Mouse (Mus musculus) brown adipose tissue, adult 24 weeks (tissue): ENCODE data around the gene Stk24. TPM values are rescaled to one million over a fixed set of nuclear protein-coding genes. Genes with fewer than 3 reads are reported as not detected.

Source experiments
- H3K27ac ChIP-seq: fragments of 200-500 bp; replicated peaks from 2 replicates; pipeline ENCODE4 v1.5.1; 2012; ENCODE audit warnings: low read depth, mild to moderate bottlenecking, low read length
- H3K4me1 ChIP-seq: fragments of 200-500 bp; 2 replicates; pipeline ENCODE4 v1.6.1; 2012; ENCODE audit warnings: low read length, mixed read lengths; ENCODE audit not compliant: control insufficient read depth, insufficient read depth, insufficient read length
- H3K4me3 ChIP-seq: fragments of 200-500 bp; 2 replicates; pipeline ENCODE4 v1.5.1; 2012; ENCODE audit warnings: low read depth, mild to moderate bottlenecking, low read length, moderate library complexity; ENCODE audit not compliant: insufficient read depth
- polyA plus RNA-seq: library from polyadenylated mRNA; stranded (reverse); fragments of >200 nt; gene quantifications from 2 replicates; pipeline ENCODE4 v1.2.4, GENCODE M21; 2012; ENCODE audit not compliant: missing spikeins, insufficient read depth, insufficient read length

Gene Stk24
- polyA plus RNA-seq, 1 experiment, result 30.9 TPM

DNA sequence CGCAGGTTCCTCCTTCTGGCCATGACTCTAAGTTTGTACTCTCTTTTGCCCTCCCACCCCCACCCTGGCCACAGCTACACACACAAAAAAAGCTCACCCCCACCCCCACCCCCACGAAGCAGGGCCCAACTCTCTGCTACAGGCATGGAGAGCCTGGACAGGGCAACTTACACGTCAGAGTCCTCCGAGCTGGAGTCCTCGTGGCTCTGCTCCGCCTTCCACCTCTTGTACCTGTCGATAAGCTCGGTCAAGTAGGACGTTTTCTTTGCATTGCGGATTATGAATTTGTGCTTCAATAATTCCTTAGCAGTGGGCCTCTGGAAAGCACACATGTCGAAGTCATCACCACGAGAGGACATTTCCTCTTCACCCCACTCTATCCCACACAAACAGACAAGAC lies 85.3 kb downstream of the Stk24 start:
- Histone ChIP-seq H3K4me3 (no peak overlapping the region), H3K27ac (no peak overlapping the region), H3K4me1 (peaks cover 6% of the 10 kb centered on the region; the same call in 1 of the 2 replicates)

DNA sequence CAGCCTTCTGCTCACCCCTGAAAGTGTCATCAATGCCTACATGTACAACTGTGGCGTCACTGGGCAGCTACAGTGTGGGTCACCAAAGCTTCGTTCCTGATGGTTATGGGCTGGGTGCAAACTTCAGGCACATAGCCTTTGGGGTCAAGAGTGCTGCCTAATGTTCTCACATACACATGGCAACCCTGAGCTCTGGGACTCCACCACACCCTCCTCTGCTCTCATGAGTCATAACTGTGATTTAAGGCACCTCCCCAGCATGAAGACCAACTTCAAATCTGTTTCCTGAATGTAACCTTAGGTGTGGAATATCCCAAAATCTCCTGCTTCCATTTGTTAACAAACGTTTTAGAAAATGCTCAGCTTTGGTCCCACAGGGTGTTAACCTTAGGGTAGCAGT lies 87.4 kb downstream of the Stk24 start:
- Histone ChIP-seq H3K4me3 (no peak overlapping the region), H3K27ac (no peak overlapping the region), H3K4me1 (no peaks in the 10 kb centered on the region)

DNA sequence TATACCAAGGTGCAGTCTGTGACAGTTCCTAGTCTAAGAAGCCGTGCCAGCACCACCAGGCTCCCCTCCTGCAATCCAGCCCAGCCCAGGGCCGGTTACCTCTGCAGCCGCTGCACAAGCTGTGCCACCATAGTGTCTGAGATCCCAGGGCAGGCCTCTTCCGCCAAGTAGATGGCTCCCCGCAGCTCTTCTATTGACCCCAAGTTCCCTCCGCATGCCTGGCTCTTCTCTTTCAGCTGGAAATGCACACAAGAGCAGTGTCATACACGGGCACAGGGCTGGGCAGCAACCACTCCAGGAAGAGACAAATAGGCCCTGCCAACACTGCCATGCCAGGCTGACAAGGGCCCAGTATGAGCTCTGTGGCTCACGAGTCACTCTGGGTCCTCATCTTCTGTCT lies 87.9 kb downstream of the Stk24 start:
- no peaks in the 10 kb centered on the region for H3K4me1 ChIP-seq
- no peak overlapping the region for H3K4me3 ChIP-seq
- no peak overlapping the region for H3K27ac ChIP-seq

DNA sequence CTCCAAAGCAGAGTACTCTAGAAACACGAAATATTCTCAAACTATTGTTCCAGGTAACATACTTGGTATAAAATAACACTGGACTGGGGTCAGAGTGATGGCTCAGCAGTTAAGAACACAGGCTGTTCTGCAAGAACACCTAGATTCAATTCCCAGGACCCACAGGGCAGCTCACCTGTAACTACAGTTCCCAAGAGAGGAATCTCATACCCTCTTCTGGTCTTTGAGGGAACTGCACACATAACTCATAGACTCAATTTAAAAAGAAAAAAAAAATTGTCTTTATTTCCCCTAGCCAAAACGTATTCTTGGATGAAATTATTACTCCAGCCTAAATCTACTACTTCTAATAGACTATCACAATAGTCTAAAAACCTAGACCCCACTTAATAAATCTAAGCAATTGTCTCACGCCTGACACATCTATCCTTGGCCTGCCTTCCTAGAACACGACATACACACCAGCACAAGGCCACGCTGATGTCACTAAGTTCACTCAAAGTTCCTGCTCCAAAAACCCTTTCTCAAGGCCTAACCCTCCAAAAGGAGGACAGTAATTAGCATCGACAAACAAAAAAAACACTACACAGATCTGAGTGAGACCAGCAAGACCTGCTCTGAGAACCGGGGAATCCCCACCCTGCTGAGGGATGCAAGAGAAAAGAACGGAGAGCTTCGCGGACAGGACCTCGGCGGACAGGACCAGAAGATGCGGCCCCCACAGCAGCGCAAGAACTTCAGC lies 94.3 kb downstream of the Stk24 start:
- Histone ChIP-seq H3K27ac (no peak overlapping the region), H3K4me3 (no peak overlapping the region), H3K4me1 (no peaks in the 10 kb centered on the region)

DNA sequence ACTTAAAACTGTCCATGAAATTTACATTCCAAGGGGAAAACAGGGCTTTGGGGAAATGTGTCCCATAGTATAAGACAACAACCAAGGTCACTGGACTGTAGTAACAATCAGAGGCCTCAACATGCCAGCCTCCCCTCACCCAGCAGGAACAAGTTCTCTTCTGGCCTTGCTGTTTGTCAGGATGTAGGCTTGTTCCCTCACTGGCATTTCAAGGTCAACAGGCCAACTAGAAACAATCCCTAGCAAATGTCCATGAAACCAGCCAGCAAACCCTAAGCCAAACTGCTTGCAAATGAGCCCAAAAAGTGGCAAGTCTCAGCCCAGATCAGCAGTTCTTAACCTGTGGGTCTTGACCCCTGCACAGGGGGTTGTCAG lies 98.5 kb downstream of the Stk24 start:
- Histone ChIP-seq H3K4me1 (no peaks in the 10 kb centered on the region), H3K4me3 (no peak overlapping the region), H3K27ac (no peak overlapping the region)

DNA sequence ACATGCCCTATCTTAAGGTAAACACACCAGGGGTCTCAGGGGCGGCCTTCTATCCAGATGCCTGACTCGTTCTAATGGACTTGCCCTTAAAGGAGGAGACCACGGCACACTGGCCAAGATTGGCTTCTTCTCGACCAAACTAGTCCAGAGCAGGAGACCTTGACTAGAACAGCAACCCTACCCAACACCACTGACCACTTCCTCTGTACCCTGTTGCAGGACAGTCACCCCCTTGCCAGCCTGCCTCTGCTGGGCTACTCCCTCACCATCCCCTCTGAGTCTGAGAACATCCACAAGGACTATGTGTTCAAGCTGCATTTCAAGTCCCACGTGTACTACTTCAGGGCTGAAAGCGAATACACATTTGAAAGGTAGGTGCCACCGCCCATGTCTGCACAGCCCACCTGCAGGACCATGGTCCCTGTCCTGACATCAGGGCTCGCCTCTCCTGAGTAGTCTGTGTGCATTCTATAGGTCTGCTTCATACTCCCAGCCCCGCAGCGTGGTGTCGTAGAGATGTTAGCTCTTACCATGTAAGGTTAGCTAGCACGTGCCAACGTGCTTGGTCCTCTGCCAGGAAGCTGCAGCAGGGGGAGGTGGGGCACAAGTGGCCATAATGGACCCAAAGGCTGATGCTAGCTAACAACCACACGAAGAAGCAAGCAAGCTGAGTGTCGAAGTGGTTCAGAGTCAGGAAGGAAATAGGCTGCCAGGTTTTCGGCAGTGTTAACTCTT lies 99.0 kb downstream of the Stk24 start:
- no peak overlapping the region for H3K27ac ChIP-seq
- no peaks in the 10 kb centered on the region for H3K4me1 ChIP-seq
- no peak overlapping the region for H3K4me3 ChIP-seq

DNA sequence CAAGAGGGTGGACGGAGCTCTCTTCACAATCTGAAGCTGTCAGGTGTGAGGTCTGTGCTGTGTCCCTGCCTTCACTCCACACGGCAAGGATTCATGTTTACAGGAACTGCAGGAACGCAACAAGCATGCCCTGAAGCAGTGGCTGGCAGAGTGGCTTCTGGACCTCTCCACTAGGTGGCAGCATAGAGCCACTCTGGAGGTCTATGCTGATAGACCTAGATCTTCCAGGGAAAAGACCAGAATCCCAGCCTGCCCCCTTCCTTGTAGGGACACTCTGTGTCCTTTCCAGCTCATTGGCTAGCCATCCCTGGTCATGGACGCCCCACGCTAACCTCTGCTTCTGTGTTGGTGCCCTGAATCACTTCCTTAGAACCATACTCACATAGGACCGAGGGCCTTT lies 100.7 kb downstream of the Stk24 start:
- Histone ChIP-seq H3K4me3 (no peak overlapping the region), H3K4me1 (no peaks in the 10 kb centered on the region), H3K27ac (no peak overlapping the region)

DNA sequence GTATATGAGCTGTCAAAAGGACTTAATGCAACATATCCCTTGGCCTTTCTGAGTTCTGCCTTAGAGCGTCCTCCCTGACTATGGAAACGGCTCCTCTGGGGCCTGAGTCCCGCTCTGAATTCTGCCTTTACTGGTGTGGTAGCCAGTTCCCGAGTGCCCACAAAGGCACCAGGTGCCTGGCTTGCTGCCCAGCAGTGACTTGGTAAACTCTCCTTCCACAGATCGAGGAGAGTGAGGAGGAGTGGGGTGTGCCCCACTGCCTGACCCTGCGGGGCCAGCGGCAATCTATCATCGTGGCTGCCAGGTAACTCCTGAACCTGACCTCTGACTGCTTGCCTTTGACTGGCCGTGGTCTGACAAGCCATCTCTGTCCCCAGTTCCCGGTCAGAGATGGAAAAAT lies 103.8 kb downstream of the Stk24 start:
- no peak overlapping the region for H3K4me3 ChIP-seq
- H3K4me1 ChIP-seq, result no peaks in the 10 kb centered on the region
- no peak overlapping the region for H3K27ac ChIP-seq

DNA sequence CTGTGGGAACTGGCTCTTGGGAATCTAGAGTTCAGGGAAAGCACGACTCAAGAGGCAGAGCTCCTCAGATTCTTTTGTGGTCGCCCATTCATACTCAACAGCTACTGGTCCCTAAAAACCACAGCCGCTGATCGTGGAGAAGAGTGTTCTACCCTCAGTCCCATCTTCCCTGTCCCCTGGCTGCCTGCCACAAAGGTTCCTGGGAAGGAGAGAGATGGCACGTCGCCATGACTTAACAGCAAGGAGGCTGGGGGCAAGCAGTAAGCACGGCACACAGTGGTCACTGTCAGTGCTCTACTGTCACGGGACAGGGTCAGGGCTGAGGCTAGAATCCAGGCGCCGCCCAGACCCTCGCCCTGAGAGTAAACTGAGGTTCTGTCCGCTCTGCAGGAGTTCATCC lies 104.8 kb downstream of the Stk24 start:
- Histone ChIP-seq H3K4me1 (no peaks in the 10 kb centered on the region), H3K4me3 (no peak overlapping the region), H3K27ac (no peak overlapping the region)

DNA sequence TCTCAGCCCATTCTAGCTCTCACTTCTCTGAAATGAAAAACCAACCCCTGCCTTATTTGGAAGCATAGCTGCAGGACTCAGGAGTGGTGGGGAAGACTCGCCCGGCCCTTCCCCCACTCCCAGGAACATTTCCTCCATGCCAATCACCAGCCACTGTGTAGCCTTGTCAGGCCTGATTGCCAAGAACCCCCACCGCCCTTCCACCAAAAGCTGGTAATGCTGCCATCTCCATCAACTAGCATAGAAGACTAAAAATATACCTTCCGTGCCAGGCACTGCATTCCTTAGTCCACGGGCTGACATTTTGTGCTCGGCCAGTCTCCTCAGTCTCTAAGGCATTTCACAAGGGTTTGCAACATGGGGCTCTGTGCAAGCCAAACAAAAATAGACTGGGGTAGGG lies 109.3 kb downstream of the Stk24 start:
- Histone ChIP-seq H3K27ac (peak overlapping the region; percentile 46; the same call in 1 of the 2 replicates), H3K4me3 (0 out of 2 replicates have a peak overlapping the region, but pooled peaks have one; percentile 4), H3K4me1 (no peaks in the 10 kb centered on the region)

DNA sequence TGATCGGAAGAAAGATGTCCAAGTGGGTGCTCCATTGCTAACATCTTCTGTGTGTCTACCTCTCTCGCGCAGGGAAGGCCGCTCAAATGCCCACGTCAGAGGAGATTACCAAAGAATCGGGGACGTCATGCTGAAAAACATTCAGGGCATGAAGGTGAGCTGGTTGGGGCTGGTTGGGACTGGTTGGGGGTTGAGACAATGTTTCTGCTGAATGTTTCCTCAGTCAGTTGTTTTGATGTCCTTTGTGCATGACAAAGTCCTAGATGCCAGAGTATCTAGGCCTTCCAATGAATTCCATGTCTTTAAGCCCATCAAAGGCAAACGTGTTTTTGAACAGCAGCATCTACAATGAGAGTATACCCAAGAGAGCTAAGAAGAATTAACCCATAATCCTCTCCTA lies 112.0 kb downstream of the Stk24 start:
- Histone ChIP-seq H3K4me3 (no peak overlapping the region), H3K4me1 (peaks cover 10% of the 10 kb centered on the region), H3K27ac (no peak overlapping the region)

DNA sequence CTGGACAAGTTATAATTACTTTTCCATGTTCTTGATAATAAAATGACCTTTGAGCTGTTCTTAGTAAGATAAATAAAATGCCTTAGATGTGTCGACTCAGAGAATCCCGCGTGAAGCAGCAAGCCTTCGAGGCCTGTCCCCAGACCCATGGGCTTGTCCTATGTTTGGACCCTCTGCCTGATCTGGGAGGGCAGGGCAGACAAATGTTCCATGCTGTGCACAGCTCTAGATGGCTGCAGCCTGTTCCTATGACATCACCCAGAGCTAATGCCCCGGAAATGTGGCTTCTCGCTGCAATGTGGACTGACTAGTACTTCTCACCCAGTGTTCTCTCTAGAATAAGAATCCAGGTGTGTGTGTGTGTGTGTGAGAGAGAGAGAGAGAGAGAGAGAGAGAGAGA lies 115.4 kb downstream of the Stk24 start:
- no peak overlapping the region for H3K4me3 ChIP-seq
- H3K4me1 ChIP-seq, result peaks cover 10% of the 10 kb centered on the region
- H3K27ac ChIP-seq, result peak overlapping the region; percentile 77

DNA sequence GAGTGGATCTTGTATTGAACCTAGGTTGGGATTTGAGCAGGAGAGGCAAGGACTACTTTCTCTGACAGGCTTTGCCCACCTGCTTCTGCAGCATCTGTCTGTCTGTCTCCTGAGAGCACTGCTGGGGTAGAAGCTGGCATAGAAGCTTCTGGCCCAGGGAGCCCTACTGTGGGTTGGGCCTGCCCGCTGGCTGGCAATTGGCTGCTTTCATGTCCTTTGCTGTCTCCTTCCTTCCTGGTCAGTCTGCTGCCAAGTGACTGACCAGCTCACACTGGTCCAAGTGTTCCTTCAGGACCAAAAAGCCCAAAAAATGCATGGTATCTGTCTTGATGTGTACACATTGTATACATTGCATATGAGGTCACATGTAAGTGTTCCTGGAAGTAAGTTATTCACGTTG lies 115.9 kb downstream of the Stk24 start:
- H3K4me1 ChIP-seq, result peaks cover 10% of the 10 kb centered on the region
- peak overlapping the region; percentile 38 for H3K27ac ChIP-seq
- no peak overlapping the region for H3K4me3 ChIP-seq

DNA sequence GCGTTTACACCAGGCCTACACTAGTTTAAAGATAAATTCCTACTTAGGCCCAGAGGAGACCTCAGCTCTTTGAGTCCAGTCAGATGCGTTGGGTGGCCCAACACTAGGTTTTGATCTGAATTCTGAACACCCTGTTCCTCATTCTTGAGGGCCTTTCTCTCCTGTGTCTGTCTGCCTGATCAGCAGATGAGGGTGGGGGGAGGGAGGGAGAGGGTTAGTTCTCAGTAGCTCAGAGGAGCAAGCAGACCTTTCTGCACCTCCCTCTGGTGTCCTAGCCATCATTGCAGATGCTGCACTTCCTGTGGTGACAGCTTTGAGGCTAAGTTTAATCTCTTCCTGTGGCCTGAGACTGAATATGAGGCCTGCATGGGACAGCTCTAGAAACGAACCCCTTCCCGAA lies 117.2 kb downstream of the Stk24 start:
- H3K27ac ChIP-seq, result 0 out of 2 replicates have a peak overlapping the region, but pooled peaks have one; percentile 17

DNA sequence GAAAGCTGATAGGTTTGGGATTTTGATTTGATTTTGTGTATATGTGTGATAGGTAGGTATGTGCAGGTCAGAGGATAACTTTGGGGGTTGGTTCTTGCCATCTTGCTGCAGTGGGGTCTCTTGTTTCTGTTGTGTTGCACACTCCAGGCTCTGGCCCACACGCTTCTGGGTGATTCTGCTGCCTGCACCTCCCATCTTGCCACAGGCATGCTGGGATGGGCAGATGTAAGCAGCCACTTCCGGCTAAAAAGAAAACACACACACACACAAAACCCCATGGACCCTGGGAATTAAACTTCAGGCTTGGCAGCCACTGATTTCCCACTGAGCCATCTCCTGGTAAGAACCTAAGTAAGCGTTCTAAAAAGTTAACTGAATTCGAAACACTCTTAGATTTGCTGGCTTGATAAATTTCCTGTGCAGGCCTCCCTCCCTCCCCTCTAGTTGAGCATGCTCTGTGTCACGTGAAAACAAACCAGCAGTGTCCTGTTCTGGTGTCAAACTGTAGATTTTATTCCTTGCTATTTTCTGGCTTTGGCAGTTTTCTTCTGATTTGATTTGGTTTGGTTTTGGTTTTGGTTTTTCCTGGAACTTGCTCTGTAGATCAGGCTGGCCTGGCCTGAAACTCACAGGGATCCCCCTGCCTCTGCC lies 118.5 kb downstream of the Stk24 start:
- no peak overlapping the region for H3K4me3 ChIP-seq
- H3K27ac ChIP-seq, result no peak overlapping the region
- H3K4me1 ChIP-seq, result peaks cover 10% of the 10 kb centered on the region

More for the DNA sequence above, 117.2 kb downstream of the Stk24 start:
- H3K4me1 ChIP-seq, result peaks cover 10% of the 10 kb centered on the region
- no peak overlapping the region for H3K4me3 ChIP-seq
